Mouse (Mus musculus) embryo, embryonic 10 days (tissue): ENCODE data around the gene Ripply3.
A peak's percentile ranks its signal among the peaks of the same experiment; 100 is the strongest.
"Not testable (repeated sequence)": the region's sequence is repeated elsewhere in the genome, so short reads cannot be mapped to it uniquely, and the experiment has no call there.

Experiments
- DNase-seq: peaks from one replicate; pipeline ENCODE4 v3.0.0-alpha.2; 2015; ENCODE audit warnings: low spot score

Gene Ripply3

DNA sequence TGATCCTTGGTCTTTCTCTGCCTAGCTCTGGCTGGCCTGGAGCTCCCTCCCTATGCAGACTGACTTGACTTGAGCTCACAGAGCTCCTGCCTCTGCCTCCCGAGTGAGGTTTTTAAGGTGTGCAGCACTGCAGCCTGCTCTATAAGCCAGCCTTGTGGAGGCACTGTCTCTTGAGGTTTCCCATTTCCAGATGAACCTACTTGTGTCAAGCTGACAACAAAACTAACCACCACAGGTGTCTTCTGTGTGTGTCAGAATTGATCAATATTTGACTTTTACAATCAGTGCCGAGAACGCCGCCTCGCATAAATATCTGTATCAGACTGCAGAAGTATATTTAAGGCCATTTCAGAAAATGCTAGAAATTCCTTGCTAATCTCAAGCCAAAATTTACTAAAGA is 13.6 kb upstream of the Ripply3 start:
- DNase-seq = no peak

DNA sequence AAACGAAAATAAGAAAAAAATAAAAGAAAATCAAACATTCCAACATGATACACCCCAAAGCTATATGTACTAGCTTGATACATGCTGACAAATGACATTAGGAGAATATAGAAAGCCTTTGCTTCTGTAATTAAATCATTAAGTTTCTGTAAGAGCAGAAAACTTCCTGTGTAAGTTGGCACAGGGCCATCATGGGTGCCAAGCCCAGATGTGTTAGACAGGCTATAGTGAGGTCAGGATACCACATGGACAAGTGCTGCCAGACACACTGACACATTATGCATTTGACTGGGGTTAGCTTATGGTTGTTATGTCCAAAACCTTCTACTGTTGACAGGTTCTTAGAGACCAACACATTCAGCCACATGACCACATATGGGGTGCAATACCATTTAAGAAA is 13.0 kb upstream of the Ripply3 start:
- no peak for DNase-seq

DNA sequence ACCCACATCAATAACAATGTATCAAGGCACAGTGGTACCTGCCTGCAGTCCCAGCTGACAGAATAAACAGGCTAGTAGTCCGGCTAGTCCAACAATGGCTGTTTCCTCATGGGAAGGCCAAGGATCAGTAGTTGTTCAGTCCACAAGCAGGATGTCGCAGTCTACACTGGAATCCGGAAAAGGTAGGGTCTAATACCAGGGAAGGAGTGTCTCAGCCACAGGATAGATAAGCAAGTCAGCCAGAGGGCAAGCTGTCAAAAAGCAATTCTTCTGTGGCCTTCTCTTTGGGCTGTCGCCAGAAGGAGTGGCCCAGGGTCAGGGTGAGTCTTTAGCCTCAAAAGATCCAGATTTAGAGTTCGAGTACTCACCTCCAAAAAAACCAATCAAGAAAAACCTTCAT is 10.5 kb upstream of the Ripply3 start:
- no peak for DNase-seq

DNA sequence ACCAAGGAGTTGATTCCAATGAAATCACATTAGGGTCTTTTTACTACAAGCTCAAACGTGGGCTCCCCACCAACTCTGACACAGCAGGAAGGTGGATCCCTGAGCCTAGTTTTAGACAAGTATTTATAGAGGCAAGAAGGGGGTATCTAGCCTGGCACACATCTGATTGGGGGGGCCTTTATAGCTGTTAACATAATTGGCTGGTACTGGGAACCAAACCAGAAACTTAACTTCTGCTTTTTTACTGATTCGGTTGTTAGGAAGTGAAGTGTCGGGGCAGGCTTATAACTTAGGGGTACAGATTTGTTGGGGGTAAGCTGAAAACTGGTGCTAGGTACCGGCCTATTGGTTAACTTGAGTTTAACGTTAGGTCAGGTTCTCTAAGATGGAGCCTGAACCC is 8.0 kb upstream of the Ripply3 start:
- no peak for DNase-seq

DNA sequence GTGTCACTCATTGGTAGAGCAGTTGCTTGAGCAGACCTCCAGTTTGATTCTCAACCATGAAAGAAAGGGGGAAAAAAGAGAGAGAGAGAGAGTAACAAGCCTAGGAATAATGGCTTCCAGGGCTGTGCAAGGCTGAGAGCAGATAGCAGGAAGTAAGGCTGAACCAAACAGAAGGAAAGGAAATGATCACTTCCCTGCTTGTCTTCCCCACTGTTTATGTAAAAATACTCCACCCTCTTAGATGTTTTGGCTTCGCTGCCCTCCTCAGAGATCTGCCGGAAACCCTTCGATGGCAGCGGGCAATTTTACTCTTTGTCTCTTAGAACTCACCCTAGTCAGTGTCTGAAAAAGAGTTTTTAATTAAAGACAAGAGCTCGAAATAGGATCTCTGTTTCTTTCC is 4.5 kb upstream of the Ripply3 start:
- no peak for DNase-seq

DNA sequence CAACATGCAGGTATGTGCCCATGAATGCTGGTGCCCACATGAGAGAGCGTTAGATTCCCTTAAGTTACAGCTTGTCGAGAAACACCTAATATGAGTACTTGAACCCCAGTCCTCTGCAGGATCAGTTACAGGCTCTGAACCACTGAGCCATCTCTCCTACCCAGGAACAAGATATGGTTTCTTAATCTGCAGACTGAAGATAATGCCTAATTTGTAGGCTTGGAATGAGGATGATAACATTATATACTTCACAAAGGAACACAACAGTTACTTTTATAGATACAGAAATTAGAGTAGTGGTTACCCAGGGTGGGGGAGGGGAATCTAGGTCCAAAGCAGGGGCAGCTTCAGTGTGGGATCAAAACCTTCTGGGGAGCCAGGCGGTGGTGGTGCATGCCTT is 2.2 kb upstream of the Ripply3 start:
- DNase-seq = no peak

DNA sequence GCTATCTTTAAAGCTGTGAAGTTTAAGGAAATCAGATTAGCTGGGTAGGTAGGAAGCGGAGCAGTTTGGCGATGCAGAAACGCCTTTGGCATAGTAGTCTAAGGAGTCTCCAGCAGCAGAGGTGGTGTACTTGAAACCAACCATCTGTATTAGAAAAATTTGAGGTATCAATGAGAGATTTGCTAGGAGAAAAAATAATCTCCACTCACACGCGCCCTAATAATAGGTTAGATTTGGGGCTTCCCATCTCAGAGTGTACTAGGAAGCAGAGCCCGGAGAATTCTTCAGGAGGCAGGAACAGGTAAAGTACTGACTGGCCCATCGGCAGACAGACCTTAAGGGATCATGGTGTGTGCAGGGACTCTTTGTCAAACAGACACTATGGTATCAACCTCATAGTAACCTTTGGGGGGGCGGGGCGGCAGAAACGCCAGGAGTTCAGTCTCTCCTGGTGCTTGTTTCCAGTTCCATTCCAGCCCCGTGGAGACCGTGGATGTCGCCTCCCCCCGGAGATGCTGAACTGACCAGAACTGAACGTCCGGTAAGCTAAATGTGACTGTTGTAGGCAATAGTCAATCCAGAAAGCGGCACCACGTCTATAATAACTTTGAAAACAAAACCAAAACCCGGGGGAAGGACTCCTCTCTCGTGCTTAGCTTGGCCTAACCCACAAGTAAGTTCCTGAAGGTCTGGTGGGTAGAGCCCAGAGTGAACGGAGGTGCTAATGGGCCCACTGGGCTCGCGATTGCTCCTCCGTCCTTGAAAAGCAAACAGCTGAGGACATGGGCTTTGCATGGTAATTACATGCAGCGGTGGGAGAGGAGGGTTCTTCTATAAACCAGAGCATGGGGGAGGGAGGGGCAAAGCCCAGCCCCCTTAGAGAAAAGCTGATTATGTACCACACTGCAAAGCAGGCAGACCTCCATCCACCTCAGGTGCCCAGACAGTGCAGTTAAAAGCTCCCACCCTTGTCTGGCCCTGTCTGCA is 954 bp downstream of the Ripply3 start:
- peak; percentile 35 for DNase-seq

DNA sequence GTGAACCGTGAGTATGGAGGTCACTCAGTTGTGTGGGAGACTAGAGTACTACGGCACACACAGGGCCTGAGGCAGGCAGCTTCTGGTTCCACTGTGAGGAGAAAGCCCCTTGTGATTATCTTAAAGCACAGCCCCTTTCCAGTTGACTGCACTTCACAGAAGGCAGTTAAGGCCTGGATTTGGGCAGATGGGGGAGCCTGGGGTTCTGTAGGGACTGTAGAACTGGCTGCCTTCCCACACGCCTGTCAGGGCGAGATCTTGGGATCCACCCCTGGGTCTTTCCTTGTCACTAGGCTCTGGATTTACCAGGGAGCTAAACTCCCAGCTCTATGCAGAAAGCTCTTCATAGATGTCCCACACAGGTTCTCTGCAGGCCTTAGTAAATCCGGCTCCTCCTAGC is 2.2 kb downstream of the Ripply3 start:
- DNase-seq = no peak

DNA sequence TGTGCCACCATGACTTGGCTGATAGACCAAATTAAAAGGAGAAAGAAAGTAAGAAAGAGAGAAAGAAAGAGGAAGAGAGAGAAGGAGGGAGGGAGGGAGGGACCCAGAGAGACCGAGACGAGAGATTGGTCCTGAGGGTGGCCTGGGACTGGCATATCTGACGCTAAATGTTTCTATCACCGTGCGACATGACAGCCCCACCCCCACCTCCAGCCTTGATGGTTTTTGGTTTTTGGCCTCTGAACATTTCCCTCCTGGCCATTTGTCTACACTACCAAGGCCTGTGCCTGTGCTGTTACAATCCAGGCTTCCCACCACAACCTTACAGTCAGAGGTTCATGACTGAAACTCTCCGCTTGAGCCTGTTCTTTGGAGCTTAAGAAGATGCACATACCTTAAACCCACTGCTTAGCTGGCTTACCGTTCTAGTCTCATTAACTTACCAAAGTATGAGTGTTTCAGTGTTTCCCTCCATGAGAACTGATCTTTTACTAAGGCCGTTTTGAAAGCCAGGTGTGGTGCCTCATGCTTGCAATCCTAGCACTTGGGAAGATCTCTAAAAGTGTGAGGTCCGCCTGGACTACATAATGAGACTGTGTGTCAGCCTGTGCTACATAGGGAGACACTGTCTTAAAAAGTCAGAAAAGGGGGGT is 3.1 kb downstream of the Ripply3 start:
- no peak for DNase-seq

DNA sequence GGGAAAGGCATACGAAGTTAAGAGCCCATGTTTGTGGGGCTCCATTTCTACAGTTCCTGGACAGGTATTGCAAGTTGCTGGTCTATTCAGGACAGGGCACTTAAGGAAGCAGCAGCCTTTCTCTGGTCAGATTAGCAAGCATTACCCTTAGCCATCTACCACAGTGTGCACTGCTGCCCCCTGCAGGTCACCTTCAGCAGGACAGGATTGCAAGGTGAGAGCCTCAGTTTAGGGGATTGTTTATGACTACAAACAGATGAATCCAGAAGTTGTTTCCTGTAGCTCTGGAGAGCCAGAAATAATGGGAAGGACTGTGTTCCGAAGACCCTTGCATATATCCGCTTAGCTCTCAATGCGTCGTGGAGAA is 3.6 kb downstream of the Ripply3 start:
- peak; percentile 79 for DNase-seq

DNA sequence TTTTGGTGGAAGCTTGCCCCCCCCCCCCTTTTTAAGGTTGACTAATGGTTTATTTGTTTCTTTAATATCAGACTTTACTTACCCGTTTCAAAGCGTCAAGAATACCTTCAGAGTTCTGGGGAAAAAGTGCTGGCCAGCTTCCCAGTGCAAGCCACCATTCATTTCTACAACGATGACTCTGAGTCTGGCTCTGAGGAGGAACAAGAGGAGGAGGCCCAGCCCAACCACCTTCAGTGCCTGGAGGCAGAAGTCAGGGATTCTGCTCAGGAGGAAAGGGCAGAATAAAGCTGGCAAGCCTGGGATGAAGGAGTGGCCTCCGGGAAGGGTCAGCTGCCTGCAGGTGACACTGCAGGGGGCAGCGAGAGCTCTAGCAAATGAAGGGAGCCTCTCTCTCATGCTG is 7.4 kb downstream of the Ripply3 start:
- DNase-seq = no peak

DNA sequence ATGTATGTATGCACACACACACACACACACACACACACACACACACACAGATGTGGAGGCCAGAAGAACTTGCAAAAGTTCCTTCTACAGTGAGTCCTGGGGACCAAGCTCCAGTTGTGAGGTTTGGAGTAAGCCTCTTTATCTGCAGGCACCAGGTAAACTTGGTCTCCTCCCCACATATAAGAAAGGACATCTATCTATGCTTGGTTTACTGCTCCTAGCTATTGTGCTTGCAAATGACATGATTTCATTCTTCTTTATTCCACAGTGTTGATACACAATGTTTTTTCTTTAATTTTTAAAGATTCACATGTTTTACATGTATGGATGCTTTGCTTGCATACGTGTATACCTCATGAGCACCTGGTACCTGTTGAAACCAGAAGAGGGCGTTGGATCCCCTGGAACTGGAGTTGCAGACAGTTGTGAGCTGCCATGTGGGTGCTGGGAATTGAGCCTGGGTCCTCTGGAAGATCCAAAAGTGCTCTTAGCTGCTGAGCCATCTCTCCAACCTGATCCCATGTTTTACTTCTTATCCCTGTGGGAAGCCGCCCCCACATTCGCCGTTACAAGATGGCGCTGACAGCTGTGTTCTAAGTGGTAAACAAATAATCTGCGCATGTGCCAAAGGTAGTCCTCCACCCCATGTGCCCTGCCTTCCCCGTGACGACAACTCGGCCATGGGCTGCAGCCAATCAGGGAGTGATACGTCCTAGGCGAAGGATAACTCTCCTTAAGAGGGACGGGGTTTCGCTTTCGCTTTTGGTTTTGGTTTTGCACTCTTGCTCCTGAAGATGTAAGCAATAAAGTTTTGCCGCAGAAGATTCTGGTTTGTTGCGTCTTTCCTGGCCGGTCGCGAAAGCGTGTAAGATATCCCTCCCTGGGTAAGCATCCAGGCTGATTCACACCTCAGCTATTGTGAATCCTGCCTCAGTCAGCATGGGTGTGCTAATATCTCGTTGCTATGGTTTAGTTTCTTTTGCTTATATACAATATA is 11.2 kb downstream of the Ripply3 start:
- not testable (repeated sequence) for DNase-seq

DNA sequence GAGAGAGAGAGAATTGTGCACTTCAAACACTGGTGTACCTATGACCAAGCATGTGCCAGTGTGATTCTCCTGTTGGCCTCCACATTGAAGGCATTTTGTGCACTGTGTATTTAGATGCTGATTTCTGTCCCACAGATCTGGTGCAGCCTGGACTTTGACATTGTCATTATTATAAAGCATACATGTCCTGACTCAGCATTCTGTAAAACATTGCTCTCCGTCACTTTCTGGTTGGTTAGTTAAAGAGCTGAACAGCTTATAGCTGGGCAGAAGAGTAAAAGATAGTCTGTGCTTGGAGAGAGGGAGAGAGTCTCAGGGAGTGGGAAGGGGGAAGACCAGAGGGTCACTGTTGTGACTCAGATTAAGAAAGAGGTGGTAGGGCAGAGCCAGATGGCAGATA is 17.5 kb downstream of the Ripply3 start:
- DNase-seq = no peak

DNA sequence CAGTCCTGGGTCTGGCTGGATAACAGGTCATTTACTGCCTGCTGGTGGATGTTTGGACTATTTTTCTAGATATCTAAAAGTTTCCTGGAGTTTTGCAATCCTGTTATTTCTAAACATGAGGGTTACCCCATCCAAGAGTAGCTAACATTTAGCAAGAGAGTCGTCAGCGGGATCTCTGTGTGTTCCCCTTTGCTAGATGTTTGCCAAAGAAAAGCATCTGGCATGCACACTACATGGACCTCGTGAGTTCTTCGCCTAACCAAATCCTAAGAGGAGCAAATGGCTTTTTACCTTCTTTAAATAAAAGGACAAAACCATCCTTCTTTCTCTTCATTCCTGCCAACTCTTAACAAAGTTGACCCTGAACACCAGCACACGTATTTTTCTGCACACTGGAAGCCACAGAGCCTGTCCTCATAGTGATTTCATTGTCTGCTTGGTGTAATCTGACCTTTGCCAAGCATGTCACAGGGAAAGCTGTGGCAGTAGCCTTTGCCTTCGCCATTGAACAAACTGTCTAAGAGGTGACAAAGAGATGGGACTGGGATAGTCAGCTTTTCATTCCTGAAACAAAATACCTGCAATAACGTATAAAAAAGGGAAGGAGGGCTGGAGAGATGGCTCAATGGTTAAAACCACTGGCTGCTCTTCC is 19.0 kb downstream of the Ripply3 start:
- DNase-seq = no peak

DNA sequence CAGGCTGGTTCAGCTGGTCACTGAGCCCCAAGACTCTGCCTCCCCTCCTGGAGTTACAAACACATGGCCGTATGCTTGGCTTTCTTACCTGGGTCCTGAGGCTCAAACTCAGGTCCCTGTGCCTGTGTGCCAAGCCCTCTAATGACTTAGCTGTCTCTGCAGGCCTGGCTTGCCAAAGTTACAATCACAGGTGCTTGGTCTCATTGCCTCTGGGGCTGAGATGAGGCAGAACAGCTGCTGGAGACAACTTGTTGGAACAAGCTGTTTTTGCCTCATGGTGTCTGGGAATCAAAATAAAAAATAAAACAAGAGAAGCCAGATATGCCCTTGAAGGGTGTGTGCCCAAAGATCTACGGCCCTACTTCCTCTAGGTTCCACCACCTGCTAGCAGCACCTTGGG is 20.6 kb downstream of the Ripply3 start:
- no peak for DNase-seq

DNA sequence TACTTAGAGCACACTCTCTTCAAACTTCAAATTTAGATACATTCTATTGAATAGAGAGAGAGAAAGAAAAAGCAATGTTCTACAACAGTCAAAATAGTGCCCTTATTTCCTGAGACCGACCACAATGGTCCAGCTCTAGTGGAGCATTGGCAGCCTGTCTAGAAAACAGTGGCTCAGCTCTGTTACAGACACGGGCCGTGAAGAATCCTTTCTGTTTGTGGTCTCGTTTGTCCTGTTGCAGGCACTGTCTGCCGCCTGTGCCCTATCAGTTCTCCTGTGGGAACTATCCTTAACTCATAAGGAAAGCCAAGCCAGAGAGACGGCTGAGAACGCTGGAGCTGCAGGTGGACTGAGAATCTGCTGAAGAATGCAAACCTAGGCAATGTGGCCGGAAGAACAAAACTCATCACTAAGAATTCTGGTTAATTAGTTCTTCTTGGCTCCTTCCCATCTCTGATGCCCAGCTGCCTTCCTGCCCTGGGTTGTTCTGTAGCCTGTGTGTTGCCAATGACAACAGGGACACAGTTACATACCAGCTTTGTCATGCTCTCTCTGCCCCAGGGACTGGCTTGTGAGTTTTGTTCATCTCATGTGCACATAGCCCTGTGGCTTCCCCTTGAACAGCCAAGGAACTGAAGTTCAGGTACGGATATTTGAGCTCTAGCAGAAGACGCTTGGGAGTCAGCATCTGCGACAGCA is 21.5 kb downstream of the Ripply3 start:
- no peak for DNase-seq

DNA sequence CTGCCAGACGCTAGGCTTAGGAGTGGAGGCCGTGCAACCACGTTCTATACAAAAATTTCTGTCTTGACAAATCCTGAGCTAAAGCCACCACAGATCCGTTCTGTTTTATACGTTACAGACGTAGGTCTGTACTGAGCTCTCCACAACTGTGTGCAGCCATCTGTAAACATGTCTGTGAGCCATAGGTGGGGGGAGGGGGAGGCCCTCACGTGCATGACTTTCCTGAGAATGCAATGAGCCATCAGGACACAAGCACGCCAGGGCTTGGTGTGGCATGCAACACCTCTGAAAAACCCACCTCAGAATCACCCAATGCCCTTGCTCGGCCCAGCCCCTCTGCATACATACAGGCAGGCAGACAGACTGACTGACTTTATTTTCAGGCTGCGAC is 22.1 kb downstream of the Ripply3 start:
- DNase-seq = no peak

DNA sequence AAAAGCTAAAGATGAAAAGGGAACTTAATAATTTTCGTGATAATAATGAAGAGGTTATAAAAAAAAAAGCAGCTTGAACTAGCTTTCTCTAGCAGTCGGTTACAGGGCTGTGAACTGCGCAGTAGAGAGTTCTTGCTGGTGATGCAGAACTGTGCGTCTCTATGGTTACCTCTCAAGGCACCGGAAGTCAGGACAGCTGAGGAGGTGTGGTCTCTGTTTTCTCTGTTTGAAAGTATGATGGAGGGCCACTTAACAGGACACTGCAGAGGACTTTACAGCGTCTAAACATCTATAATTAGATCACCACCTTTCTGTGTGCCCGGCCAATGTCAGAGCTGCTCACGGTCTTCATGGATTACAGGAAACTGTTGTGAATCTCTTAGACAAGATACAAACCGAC is 26.2 kb downstream of the Ripply3 start:
- DNase-seq = peak; percentile 54

DNA sequence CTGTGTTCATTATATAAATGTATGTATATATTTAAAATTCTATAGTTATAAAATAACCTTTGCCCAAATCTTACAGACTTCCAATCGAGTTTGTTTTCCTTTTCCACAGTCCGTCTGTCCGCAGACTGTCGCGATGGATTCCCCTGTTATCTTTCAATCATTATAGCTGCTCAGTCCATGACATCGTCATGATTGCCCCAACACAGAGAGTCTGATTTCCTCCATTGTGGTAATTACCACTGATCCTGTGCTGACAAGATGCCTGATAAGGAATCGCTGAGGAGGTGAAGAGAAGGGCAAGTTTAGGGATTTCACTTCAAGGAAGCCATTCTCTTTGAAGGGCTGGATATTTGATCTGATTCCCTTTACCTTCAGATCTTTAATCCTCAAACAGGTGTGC is 27.8 kb downstream of the Ripply3 start:
- DNase-seq = no peak

DNA sequence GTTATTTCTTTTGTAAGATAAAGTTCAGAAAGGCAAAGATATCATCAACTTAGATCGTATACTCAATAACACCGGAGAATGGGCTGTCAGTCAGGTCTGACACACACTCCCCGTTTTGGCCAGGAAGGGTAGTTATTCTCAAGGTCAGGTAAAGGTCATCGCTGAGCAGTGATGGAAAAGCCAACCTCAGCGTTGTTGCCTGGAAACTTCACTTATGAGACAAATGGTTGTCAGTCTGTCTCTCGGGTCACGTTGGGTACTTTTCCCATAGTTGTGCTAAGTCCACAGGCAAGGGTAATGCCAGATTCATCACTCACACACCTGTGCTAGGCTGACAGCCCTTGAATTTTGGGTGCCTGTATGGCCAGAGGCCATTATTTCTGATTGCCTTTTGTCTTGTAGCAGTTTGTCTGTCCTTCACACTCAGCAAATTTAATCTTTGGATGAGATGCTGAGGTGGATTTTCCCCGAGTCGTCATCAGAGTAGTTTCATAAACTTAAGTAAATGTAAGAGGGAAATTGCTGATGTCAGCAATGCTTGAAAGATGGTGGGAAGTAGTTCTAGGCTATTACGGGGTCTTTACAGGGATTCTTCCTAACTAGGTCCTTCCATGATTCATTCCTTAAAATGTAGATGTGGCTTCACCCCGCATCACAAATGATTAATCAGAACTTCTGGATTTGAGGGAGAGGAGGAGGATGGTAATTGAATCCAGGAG is 28.7 kb downstream of the Ripply3 start:
- DNase-seq = no peak

DNA sequence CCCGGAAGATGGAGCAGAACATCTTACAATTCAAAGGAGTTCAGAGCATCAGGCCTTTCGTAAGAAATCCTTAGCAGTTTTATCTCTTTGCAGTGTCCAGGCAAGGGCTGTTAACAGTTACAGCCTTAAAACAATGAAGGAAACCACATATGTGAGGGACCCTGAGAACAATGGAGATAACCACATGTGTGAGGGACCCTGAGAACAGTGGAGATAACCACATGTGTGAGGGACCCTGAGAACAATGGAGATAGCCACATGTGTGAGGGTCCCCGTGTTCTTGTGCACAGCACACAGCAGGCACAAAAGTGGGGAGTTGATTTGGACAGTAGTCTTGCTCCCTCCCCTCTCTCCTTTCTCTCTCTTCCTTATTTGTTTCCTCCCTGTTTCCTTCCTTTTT is 29.9 kb downstream of the Ripply3 start:
- DNase-seq = no peak
